Mouse (Mus musculus) E14TG2a.4 (cell line): Measurements from ENCODE around the gene Elavl3.

Experiments
- H3K27me3 ChIP-seq: 2 replicates; pipeline ENCODE4 v1.6.1; 2014; ENCODE audit warnings: low read length, control low read depth; ENCODE audit not compliant: insufficient read depth
- H3K36me3 ChIP-seq: 2 replicates; pipeline ENCODE4 v1.6.1; 2014; ENCODE audit warnings: low read length, control low read depth; ENCODE audit not compliant: insufficient read depth
- H3K4me1 ChIP-seq: replicated peaks from 2 replicates; pipeline ENCODE4 v1.6.1; 2014; ENCODE audit warnings: low read depth, low read length, control low read depth
- H3K4me3 ChIP-seq: replicated peaks from 2 replicates; pipeline ENCODE4 v1.5.1; 2014; ENCODE audit warnings: mild to moderate bottlenecking, low read length
- H3K9me3 ChIP-seq: 2 replicates; pipeline ENCODE4 v1.6.1; 2014; ENCODE audit warnings: low read length, control low read depth
- CTCF ChIP-seq: conservative IDR thresholded peaks from 2 replicates; pipeline ENCODE4 v1.5.1; 2014; ENCODE audit warnings: low read length
- NANOG ChIP-seq: IDR thresholded peaks from 2 replicates; pipeline ENCODE4 v1.6.1; 2014; ENCODE audit warnings: borderline replicate concordance, low read length, mixed read lengths
- POU5F1 ChIP-seq: IDR thresholded peaks from 2 replicates; pipeline ENCODE4 v1.6.1; 2014; ENCODE audit warnings: low read length, borderline replicate concordance

Elavl3 gene

GRCm38 (mm10) chr9:21968883-21969282 lies 82.9 kb downstream of the Elavl3 start:
- no peak for TF ChIP-seq CTCF
- no peak for TF ChIP-seq POU5F1
- no peak for TF ChIP-seq NANOG
- Histone ChIP-seq H3K36me3 (no peaks in the 10 kb centered on the region), H3K4me1 (peaks cover 14% of the 10 kb centered on the region)

More at GRCm38 (mm10) chr9:21968883-21969282, 82.9 kb downstream of the Elavl3 start:
- H3K9me3 ChIP-seq: no peaks in the 10 kb centered on the region
- peaks cover 45% of the 10 kb centered on the region for H3K27me3 ChIP-seq
- no peak overlapping the region for H3K4me3 ChIP-seq
